Mouse (Mus musculus) liver, adult 2 months (tissue): ENCODE data around the gene Tmpo.

Source experiments
- CTCF ChIP-seq: fragments of 200-500 bp; IDR thresholded peaks from 2 replicates; pipeline ENCODE4 v1.5.1; 2011; ENCODE audit warnings: low read depth, low read length, control low read depth
- POLR2A ChIP-seq: fragments of 200-500 bp; IDR thresholded peaks from 2 replicates; pipeline ENCODE4 v1.6.1; 2011; ENCODE audit warnings: low read length, control low read depth; ENCODE audit not compliant: insufficient read depth; ENCODE audit errors: extremely low read depth

DNA sequence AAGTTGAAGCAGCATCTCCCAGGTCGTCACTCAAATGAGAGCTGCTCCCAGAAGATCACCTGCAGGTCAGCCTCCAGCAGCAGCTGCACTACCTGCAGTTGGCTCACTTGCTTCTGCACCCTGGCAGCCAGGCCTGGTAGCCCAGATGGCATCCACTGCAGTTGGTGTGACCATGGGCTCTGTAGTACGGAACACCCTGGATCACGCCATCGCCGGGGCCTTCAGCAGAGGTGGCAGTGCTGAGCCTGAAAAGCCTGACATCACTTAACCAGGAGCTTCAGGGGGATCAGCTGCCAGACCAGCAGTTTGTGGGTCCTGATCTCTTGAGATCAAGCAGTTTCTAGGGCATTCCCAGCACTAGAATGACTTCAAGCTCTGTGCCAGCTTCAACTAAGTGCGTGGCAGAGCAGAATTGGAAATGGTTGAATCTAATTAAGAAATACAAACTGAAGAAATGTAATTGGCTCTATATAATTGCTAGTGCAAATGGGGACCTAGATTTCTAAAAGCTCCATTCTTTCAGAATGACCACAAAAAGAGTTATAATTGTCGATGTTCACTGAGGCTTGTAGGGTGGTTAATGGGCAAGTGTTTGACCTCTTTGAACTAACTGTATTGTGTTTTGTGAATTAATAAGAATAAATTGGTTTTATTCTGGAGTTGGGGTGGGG is 45.7 kb downstream of the Tmpo start:
- TF ChIP-seq CTCF (no peak), POLR2A (no peak)
